Mouse (Mus musculus) stomach, postnatal 0 days (tissue): Measurements from ENCODE around the gene Plekhm1. TPM values are rescaled to one million over a fixed set of nuclear protein-coding genes. Genes with fewer than 3 reads are reported as not detected.
"Not testable (repeated sequence)": the region's sequence is repeated elsewhere in the genome, so short reads cannot be mapped to it uniquely, and the experiment has no call there.

Experiments
- ATAC-seq: fragments of 200-750 bp; cut with Nextera tagmentation; 2 replicates; pipeline ENCODE4 v1.8.0; 2017; ENCODE audit not compliant: low FRiP score, low TSS enrichment
- DNase-seq: peaks from one replicate; pipeline ENCODE4 v3.0.0-alpha.2; 2016; ENCODE audit warnings: low spot score
- H3K27ac ChIP-seq: fragments of 300-500 bp; sonication (generic); replicated peaks from 2 replicates; pipeline ENCODE4 v1.5.1; 2014; ENCODE audit warnings: mild to moderate bottlenecking, control low read depth
- H3K27me3 ChIP-seq: fragments of 300-500 bp; sonication (generic); 2 replicates; pipeline ENCODE4 v1.6.1; 2014; ENCODE audit warnings: low read length; ENCODE audit not compliant: control insufficient read depth, insufficient read depth
- H3K36me3 ChIP-seq: fragments of 300-500 bp; sonication (generic); 2 replicates; pipeline ENCODE4 v1.6.1; 2014; ENCODE audit warnings: low read length, mixed read lengths; ENCODE audit not compliant: control insufficient read depth, insufficient read depth
- H3K4me1 ChIP-seq: fragments of 300-500 bp; sonication (generic); replicated peaks from 2 replicates; pipeline ENCODE4 v1.6.1; 2014; ENCODE audit warnings: antibody characterized with exemption; ENCODE audit not compliant: control insufficient read depth, insufficient read depth
- H3K4me2 ChIP-seq: fragments of 300-500 bp; sonication (generic); replicated peaks from 2 replicates; pipeline ENCODE4 v1.6.1; 2014; ENCODE audit warnings: low read depth, mild to moderate bottlenecking, control low read depth, moderate library complexity
- H3K4me3 ChIP-seq: fragments of 300-500 bp; sonication (generic); 2 replicates; pipeline ENCODE4 v1.5.1; 2014; ENCODE audit warnings: low read depth, low read length, control low read depth
- H3K9ac ChIP-seq: fragments of 300-500 bp; sonication (generic); 2 replicates; pipeline ENCODE4 v1.6.1; 2014; ENCODE audit warnings: mild to moderate bottlenecking, low read length, control low read depth, mixed read lengths
- H3K9me3 ChIP-seq: fragments of 300-500 bp; sonication (generic); 2 replicates; pipeline ENCODE4 v1.6.1; 2016; ENCODE audit warnings: low read length; ENCODE audit not compliant: control insufficient read depth
- CTCF ChIP-seq: IDR thresholded peaks from 2 replicates; pipeline ENCODE4 v1.5.1; 2016; ENCODE audit warnings: antibody characterized with exemption, low read depth, mild to moderate bottlenecking, moderate library complexity
- EP300 ChIP-seq: optimal IDR thresholded peaks from 2 replicates; pipeline ENCODE3; 2016; ENCODE audit warnings: antibody characterized with exemption
- WGBS: fragments of 180-500 bp; shearing (Covaris S2); extraction: QIAGEN DNeasy Blood & Tissue Kit; methylation state at CpG from one replicate; pipeline ENCODE4 v1.1.7; 2014; 5-methylcytosine and 5-hydroxymethylcytosine counted together
- polyA plus RNA-seq: library from polyadenylated mRNA; unstranded; fragments of >200 nt; fragmentation: Nextera tagmentation; extraction: Ambion mirVana; gene quantifications from 2 replicates; pipeline ENCODE4 v1.2.1, GENCODE M21; 2015

Gene Plekhm1
- polyA plus RNA-seq, 1 experiment from 2014 or later: 3.6 TPM

GRCm38 (mm10) chr11:103419667-103420066 lies 7.2 kb upstream of the Plekhm1 start:
- Histone ChIP-seq H3K9me3 (no peaks in the 10 kb centered on the region), H3K4me2 (no peak overlapping the region), H3K27ac (no peak overlapping the region), H3K4me1 (no peaks in the 10 kb centered on the region), H3K36me3 (no peaks in the 10 kb centered on the region), H3K9ac (no peak overlapping the region), H3K4me3 (no peak overlapping the region), H3K27me3 (no peaks in the 10 kb centered on the region)
- DNase-seq: no peak
- 79% methylated on average over 13 of the region's 13 CpGs for WGBS
- TF ChIP-seq EP300 (no peak), CTCF (no peak)
- no peak for ATAC-seq

- H3K9me3 ChIP-seq: no peaks in the 10 kb centered on the region
- no peak overlapping the region for H3K4me3 ChIP-seq
- H3K9ac ChIP-seq: no peak overlapping the region
- ATAC-seq: no peak
- TF ChIP-seq CTCF: no peak
- TF ChIP-seq EP300: no peak
- DNase-seq: no peak
- no peaks in the 10 kb centered on the region for H3K36me3 ChIP-seq
- no peak overlapping the region for H3K27ac ChIP-seq
- no peaks in the 10 kb centered on the region for H3K4me1 ChIP-seq
- WGBS: 60% methylated on average over 5 of the region's 5 CpGs
- H3K4me2 ChIP-seq: no peak overlapping the region
- H3K27me3 ChIP-seq: no peaks in the 10 kb centered on the region
These were observed 6.7 kb upstream of the Plekhm1 start for GRCm38 (mm10) chr11:103419226-103419625.

DNA sequence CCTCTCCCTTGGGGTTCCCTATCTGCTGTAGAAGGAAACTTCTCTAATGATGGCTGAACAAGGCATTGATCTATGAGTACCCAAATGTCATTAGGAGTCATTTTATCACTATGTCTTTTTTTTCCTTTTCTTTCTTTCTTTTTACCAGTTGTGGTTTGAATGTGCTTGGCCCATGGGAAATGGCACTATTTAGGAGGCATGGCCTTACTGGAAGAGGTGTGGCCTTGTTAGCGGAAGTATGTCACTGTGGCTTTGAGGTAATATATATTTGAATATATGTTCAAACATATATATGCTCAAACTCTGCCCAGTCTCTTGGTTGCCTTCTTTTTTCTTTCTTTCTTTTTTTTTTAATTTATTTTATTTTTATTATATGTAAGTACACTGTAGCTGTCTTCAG lies 1.0 kb upstream of the Plekhm1 start:
- 91% methylated on average over 1 of the region's 1 CpGs for WGBS
- no peak overlapping the region for H3K27ac ChIP-seq

DNA sequence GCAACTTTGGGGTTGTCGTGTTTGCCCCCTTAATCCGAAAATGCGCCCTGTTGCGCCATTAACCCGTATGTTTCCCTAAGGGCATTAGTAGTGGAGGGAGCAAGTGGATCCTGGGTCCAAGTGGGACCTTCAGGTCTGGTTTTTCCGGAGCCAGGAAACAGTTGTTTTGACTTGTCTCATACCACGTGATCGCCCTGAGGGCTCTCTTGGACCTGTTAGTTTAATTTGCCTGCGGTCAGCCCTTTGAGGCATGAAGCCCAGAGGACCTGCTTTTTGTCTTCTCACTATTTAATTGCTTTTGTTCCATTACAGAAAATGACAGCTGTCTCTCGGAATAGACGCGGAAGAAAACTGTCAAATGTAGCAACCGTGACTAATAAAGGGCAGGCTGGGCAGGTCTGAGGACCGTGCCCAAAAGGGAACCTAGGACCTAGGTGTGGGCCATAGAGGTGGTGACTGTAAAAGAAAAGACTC lies 500 bp upstream of the Plekhm1 start:
- ATAC-seq: peak; percentile 34; the same call in 1 of the 2 replicates

More for the DNA sequence above, 1.0 kb upstream of the Plekhm1 start:
- no peak for DNase-seq
- Histone ChIP-seq H3K4me1 (no peaks in the 10 kb centered on the region), H3K27me3 (no peaks in the 10 kb centered on the region), H3K4me2 (peak overlapping the region; percentile 66; the same call in 1 of the 2 replicates), H3K9ac (no peak overlapping the region), H3K4me3 (no peak overlapping the region), H3K9me3 (no peaks in the 10 kb centered on the region), H3K36me3 (no peaks in the 10 kb centered on the region)
- no peak for ATAC-seq
- no peak for TF ChIP-seq CTCF
- TF ChIP-seq EP300: no peak

GRCm38 (mm10) chr11:103411301-103411700 lies 1.2 kb downstream of the Plekhm1 start:
- Histone ChIP-seq H3K4me1 (no peaks in the 10 kb centered on the region), H3K27ac (no peak overlapping the region), H3K27me3 (no peaks in the 10 kb centered on the region), H3K9ac (no peak overlapping the region; the same call in 1 of the 2 replicates), H3K36me3 (no peaks in the 10 kb centered on the region), H3K4me2 (peak overlapping the region; percentile 66; the same call in 1 of the 2 replicates), H3K9me3 (no peaks in the 10 kb centered on the region), H3K4me3 (no peak overlapping the region)
- WGBS: 75% methylated on average over 1 of the region's 1 CpGs
- DNase-seq (no peak), ATAC-seq (no peak)
- TF ChIP-seq EP300 (no peak), CTCF (peak; percentile 7; the same call in 1 of the 2 replicates)

More for the DNA sequence above, 500 bp upstream of the Plekhm1 start:
- Histone ChIP-seq H3K27me3 (no peaks in the 10 kb centered on the region), H3K4me3 (peak overlapping the region; percentile 92), H3K9ac (peak overlapping the region; percentile 65), H3K4me2 (peak overlapping the region; percentile 66), H3K27ac (peak overlapping the region; percentile 86), H3K4me1 (no peaks in the 10 kb centered on the region), H3K9me3 (no peaks in the 10 kb centered on the region), H3K36me3 (no peaks in the 10 kb centered on the region)
- no peak for TF ChIP-seq CTCF
- TF ChIP-seq EP300: no peak
- DNase-seq: no peak
- 3% methylated on average over 14 of the region's 14 CpGs for WGBS

- no peak overlapping the region for H3K27ac ChIP-seq
- no peak overlapping the region for H3K4me3 ChIP-seq
- ATAC-seq (no peak), DNase-seq (no peak)
- H3K36me3 ChIP-seq: no peaks in the 10 kb centered on the region
- H3K27me3 ChIP-seq: no peaks in the 10 kb centered on the region
- H3K9me3 ChIP-seq: no peaks in the 10 kb centered on the region
- WGBS: 89% methylated on average over 13 of the region's 13 CpGs
- no peak overlapping the region for H3K4me2 ChIP-seq
- no peaks in the 10 kb centered on the region for H3K4me1 ChIP-seq
- TF ChIP-seq EP300: no peak
- TF ChIP-seq CTCF: no peak
- H3K9ac ChIP-seq: no peak overlapping the region
These were observed 3.6 kb downstream of the Plekhm1 start for GRCm38 (mm10) chr11:103408880-103409279.

GRCm38 (mm10) chr11:103407136-103407535 lies 5.4 kb downstream of the Plekhm1 start:
- not testable (repeated sequence) for H3K4me3 ChIP-seq, H3K4me1 ChIP-seq, DNase-seq, H3K9me3 ChIP-seq, H3K27ac ChIP-seq, H3K36me3 ChIP-seq, H3K9ac ChIP-seq, H3K27me3 ChIP-seq, ATAC-seq, H3K4me2 ChIP-seq
- 60% methylated on average over 5 of the region's 5 CpGs for WGBS
